In genomic region chr5:67662715-67663114, GRCm38 (mm10) we compare ENCODE assay signal across 23 mouse cellular contexts. TPM values are rescaled to one million over a fixed set of nuclear protein-coding genes. Genes with fewer than 3 reads are reported as not detected.
DNase-seq lines count a peak whose midpoint lies in the region; ATAC-seq and TF ChIP-seq lines count a peak whose summit lies in the region.
"Had no signal": no experiment of that assay in that cellular context is flagged by ENCODE, and none has a peak within 500 bp of the region (broad histone marks: within the 10 kb centered on the region; RNA-seq: fewer than 3 reads in every experiment).

No protein-coding gene starts in this region.

- H3K36me3 ChIP-seq in hindbrain, embryonic 10.5 days, result peaks cover 12% of the 10 kb centered on the region
- peaks cover 44% of the 10 kb centered on the region for H3K36me3 ChIP-seq in hindbrain, embryonic 14.5 days (replicated peaks; ENCODE audit: control insufficient read depth, insufficient read depth)
- H3K36me3 ChIP-seq in kidney, postnatal 0 days (ENCODE audit: insufficient read depth, low read length), result no peaks in the 10 kb centered on the region
- peaks cover 20% of the 10 kb centered on the region for H3K36me3 ChIP-seq in midbrain, embryonic 10.5 days
- peaks cover 19% of the 10 kb centered on the region for H3K36me3 ChIP-seq in midbrain, postnatal 0 days (ENCODE audit: insufficient read depth, low read length)
- H3K36me3 ChIP-seq: heart, embryonic 13.5 days had no signal

- peaks cover 90% of the 10 kb centered on the region for H3K27me3 ChIP-seq in hindbrain, embryonic 10.5 days (ENCODE audit: insufficient read depth, poor library complexity, severe bottlenecking)
- H3K27me3 ChIP-seq in hindbrain, embryonic 14.5 days (ENCODE audit: control insufficient read depth, insufficient read depth, low read length), result peaks cover 15% of the 10 kb centered on the region
- no peaks in the 10 kb centered on the region for H3K27me3 ChIP-seq in kidney, postnatal 0 days (ENCODE audit: insufficient read depth, low read length)
- H3K27me3 ChIP-seq in midbrain, embryonic 10.5 days (ENCODE audit: low read depth, poor library complexity, severe bottlenecking), result peaks cover 100% of the 10 kb centered on the region
- peaks cover 7% of the 10 kb centered on the region; the same call in 1 of the 2 replicates for H3K27me3 ChIP-seq in midbrain, postnatal 0 days (ENCODE audit: insufficient read depth, low read length)
- H3K27me3 ChIP-seq: forebrain, embryonic 13.5 days; heart, embryonic 13.5 days had no signal

- WGBS in hindbrain, embryonic 10.5 days, result 38% methylated on average over 6 of the region's 6 CpGs
- whole genome bisulfite sequencing in hindbrain, embryonic 14.5 days, result 23% methylated on average over 6 of the region's 6 CpGs
- 41% methylated on average over 6 of the region's 6 CpGs for WGBS in kidney, postnatal 0 days
- WGBS in midbrain, embryonic 10.5 days, result 41% methylated on average over 6 of the region's 6 CpGs
- WGBS in midbrain, postnatal 0 days, result 49% methylated on average over 6 of the region's 6 CpGs

- peak overlapping the region; percentile 59; the same call in 1 of the 2 replicates for H3K27ac ChIP-seq in hindbrain, embryonic 10.5 days
- no peak overlapping the region for H3K27ac ChIP-seq in hindbrain, embryonic 14.5 days
- no peak overlapping the region for H3K27ac ChIP-seq in kidney, postnatal 0 days
- peak overlapping the region; percentile 63 for H3K27ac ChIP-seq in midbrain, embryonic 10.5 days (replicated peaks)
- no peak overlapping the region for H3K27ac ChIP-seq in midbrain, postnatal 0 days (ENCODE audit: low read depth, low read length)
- H3K27ac ChIP-seq: embryonic facial prominence, embryonic 10.5 days; forebrain, embryonic 13.5 days; heart, embryonic 13.5 days; hindbrain, embryonic 13.5 days had no signal

- no peak for ATAC-seq in hindbrain, embryonic 14.5 days (ENCODE audit: low FRiP score)
- no peak for ATAC-seq in kidney, postnatal 0 days (replicated peaks; ENCODE audit: low FRiP score, low read depth)
- ATAC-seq in midbrain, postnatal 0 days (ENCODE audit: low FRiP score), result no peak
- ATAC-seq: activated CD4-positive, CD25-positive, alpha-beta regulatory T cell, adult 4 months; forebrain, embryonic 13.5 days; forebrain, postnatal 0 days; Patski had no signal

- no peak overlapping the region for H3K4me3 ChIP-seq in hindbrain, embryonic 10.5 days
- H3K4me3 ChIP-seq in hindbrain, embryonic 14.5 days (replicated peaks; ENCODE audit: low read length), result no peak overlapping the region
- H3K4me3 ChIP-seq in kidney, postnatal 0 days (replicated peaks; ENCODE audit: low read depth, low read length), result no peak overlapping the region
- H3K4me3 ChIP-seq in midbrain, embryonic 10.5 days, result no peak overlapping the region
- no peak overlapping the region for H3K4me3 ChIP-seq in midbrain, postnatal 0 days (ENCODE audit: low read depth, low read length)
- H3K4me3 ChIP-seq: embryonic facial prominence, embryonic 10.5 days; forebrain, embryonic 13.5 days; heart, embryonic 13.5 days; hindbrain, embryonic 13.5 days had no signal

- DNase-seq in hindbrain, embryonic 10.5 days (ENCODE audit: low spot score), result no peak
- no peak for DNase-seq in hindbrain, embryonic 14.5 days (ENCODE audit: low spot score)
- DNase-seq in kidney, postnatal 0 days (ENCODE audit: low spot score), result peak; percentile 26
- no peak for DNase-seq in kidney, postnatal 25 days
- DNase-seq in midbrain, embryonic 10.5 days (ENCODE audit: low spot score), result no peak
- no peak for DNase-seq in midbrain, postnatal 0 days (ENCODE audit: low spot score)
- peak; percentile 27 for DNase-seq in brain, adult 2 months (ENCODE audit: low read depth, low spot score)
- DNase-seq in Muller cell, postnatal 12 days (ENCODE audit: inconsistent ontology term), result no peak
- DNase-seq: adrenal gland, postnatal 14 days; cerebellum, adult 2 months; cerebellum, postnatal 10 days; forebrain, postnatal 0 days; gastrocnemius, postnatal 36 days; heart, adult 11 months; heart, postnatal 36 days had no signal

- H3K4me2 ChIP-seq in hindbrain, embryonic 14.5 days (replicated peaks), result no peak overlapping the region
- H3K4me2 ChIP-seq in kidney, postnatal 0 days (ENCODE audit: low read length), result no peak overlapping the region
- no peak overlapping the region for H3K4me2 ChIP-seq in midbrain, postnatal 0 days (ENCODE audit: low read depth, low read length, poor library complexity, severe bottlenecking)
- H3K4me2 ChIP-seq: forebrain, embryonic 13.5 days; heart, embryonic 13.5 days; hindbrain, embryonic 13.5 days had no signal

- no peaks in the 10 kb centered on the region for H3K9me3 ChIP-seq in hindbrain, embryonic 10.5 days
- no peaks in the 10 kb centered on the region for H3K9me3 ChIP-seq in hindbrain, embryonic 14.5 days (ENCODE audit: control insufficient read depth, low read length)
- no peaks in the 10 kb centered on the region for H3K9me3 ChIP-seq in kidney, postnatal 0 days (replicated peaks; ENCODE audit: low read length)
- no peaks in the 10 kb centered on the region for H3K9me3 ChIP-seq in midbrain, embryonic 10.5 days (replicated peaks)
- H3K9me3 ChIP-seq in midbrain, postnatal 0 days (ENCODE audit: low read length), result no peaks in the 10 kb centered on the region
- H3K9me3 ChIP-seq: embryonic facial prominence, embryonic 10.5 days; forebrain, embryonic 13.5 days; heart, embryonic 13.5 days; hindbrain, embryonic 13.5 days had no signal

- H3K9ac ChIP-seq in hindbrain, embryonic 14.5 days, result no peak overlapping the region
- H3K9ac ChIP-seq in kidney, postnatal 0 days (ENCODE audit: low read depth, low read length), result no peak overlapping the region
- no peak overlapping the region for H3K9ac ChIP-seq in midbrain, postnatal 0 days (replicated peaks; ENCODE audit: low read length, poor library complexity, severe bottlenecking)
- H3K9ac ChIP-seq: forebrain, embryonic 13.5 days; forebrain, postnatal 0 days; heart, embryonic 13.5 days; hindbrain, embryonic 13.5 days had no signal

- peaks cover 19% of the 10 kb centered on the region for H3K4me1 ChIP-seq in hindbrain, embryonic 10.5 days (replicated peaks)
- no peaks in the 10 kb centered on the region for H3K4me1 ChIP-seq in hindbrain, embryonic 14.5 days (replicated peaks; ENCODE audit: control insufficient read depth, insufficient read depth, low read length)
- 0 out of 2 replicates have a peak, but pooled peaks cover 4% of the 10 kb centered on the region for H3K4me1 ChIP-seq in kidney, postnatal 0 days (replicated peaks; ENCODE audit: insufficient read depth, low read length)
- H3K4me1 ChIP-seq in midbrain, embryonic 10.5 days, result peaks cover 34% of the 10 kb centered on the region
- no peaks in the 10 kb centered on the region for H3K4me1 ChIP-seq in midbrain, postnatal 0 days (ENCODE audit: insufficient read depth, low read length)
- H3K4me1 ChIP-seq: forebrain, embryonic 13.5 days; hindbrain, embryonic 13.5 days had no signal

- TF ChIP-seq CTCF in kidney, postnatal 0 days (IDR thresholded peaks at IDR 0.05; ENCODE audit: low read depth), result no peak
- no peak for TF ChIP-seq CTCF in midbrain, postnatal 0 days (IDR thresholded peaks at IDR 0.05)

RNA-seq across cellular contexts. Expression of gene Shisa3, which starts 55.0 kb away (rescaled TPM):
- 6.7 and 7.3 TPM in 2 replicates for polyA plus RNA-seq in hindbrain, embryonic 10.5 days (2016; fragmentation: Nextera tagmentation; extraction: Ambion mirVana)
- 1.4 and 2.4 TPM in 2 replicates for polyA plus RNA-seq in hindbrain, embryonic 14.5 days (2014; fragmentation: Nextera tagmentation; extraction: Ambion mirVana)
- 43.5 and 44.3 TPM in 2 replicates for polyA plus RNA-seq in kidney, postnatal 0 days (2015; fragmentation: Nextera tagmentation; extraction: Ambion mirVana)
- 16.2 and 30.1 TPM in 2 replicates for polyA plus RNA-seq in midbrain, embryonic 10.5 days (2016; fragmentation: Nextera tagmentation; extraction: Ambion mirVana)
- 27.1 and 28.0 TPM in 2 replicates for total RNA-seq in midbrain, postnatal 0 days (2014; rRNA removed)
- polyA plus RNA-seq in midbrain, postnatal 0 days (2015; fragmentation: Nextera tagmentation; extraction: Ambion mirVana), result 9.4 and 9.8 TPM in 2 replicates
- total RNA-seq: MEL had no signal
- polyA plus RNA-seq: C2C12, Patski had no signal

Comparison
In these comparisons a context has a peak if more than half of its experiments do, and no peak if none do; other contexts are left out.
1. DNase-seq: peak in kidney, postnatal 0 days (single experiment) and brain, adult 2 months (single experiment); none in hindbrain, embryonic 10.5 days (single experiment), hindbrain, embryonic 14.5 days (single experiment), kidney, postnatal 25 days (0 of 2), midbrain, embryonic 10.5 days (single experiment), midbrain, postnatal 0 days (single experiment) and Muller cell, postnatal 12 days (single experiment).
2. H3K27ac ChIP-seq: peak in hindbrain, embryonic 10.5 days (single experiment) and midbrain, embryonic 10.5 days (single experiment); none in hindbrain, embryonic 14.5 days (single experiment), kidney, postnatal 0 days (single experiment) and midbrain, postnatal 0 days (single experiment).